Mouse (Mus musculus) heart, adult 2 months (tissue): Measurements from ENCODE around the gene Pfdn5.

ENCODE experiments used
- CTCF ChIP-seq: fragments of 200-600 bp; IDR thresholded peaks from 2 replicates; pipeline ENCODE4 v1.8.1; 2022; ENCODE audit warnings: antibody characterized with exemption, mild to moderate bottlenecking, moderate library complexity
- POLR2A ChIP-seq: fragments of 200-500 bp; IDR thresholded peaks from 2 replicates; pipeline ENCODE4 v1.6.1; 2011; ENCODE audit warnings: mild to moderate bottlenecking, low read depth, low read length, control low read depth; ENCODE audit not compliant: insufficient read depth

DNA sequence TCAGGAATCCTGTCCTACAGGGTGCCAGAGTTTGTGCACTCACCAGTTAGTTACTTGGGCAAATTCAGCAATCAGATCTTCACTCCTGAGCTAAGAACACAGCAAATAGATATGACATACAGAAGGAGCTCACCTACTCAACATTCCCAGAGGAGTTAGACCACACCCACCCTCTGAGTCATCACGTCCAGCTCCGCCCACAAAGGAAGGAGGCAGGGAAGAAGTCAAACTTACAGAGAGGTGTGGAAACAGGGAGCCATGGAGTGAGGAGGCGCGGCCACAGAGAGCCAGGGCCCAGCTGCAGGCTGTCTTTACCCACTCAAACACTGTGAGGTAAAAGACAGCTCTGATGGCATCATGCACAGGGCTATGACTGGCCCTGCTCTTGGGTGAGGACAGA lies 20.5 kb downstream of the Pfdn5 start:
- TF ChIP-seq CTCF (no peak), POLR2A (no peak)
